Mouse (Mus musculus) midbrain, embryonic 16.5 days (tissue): ENCODE results near the gene Hacl1. TPM values are rescaled to one million over a fixed set of nuclear protein-coding genes. Genes with fewer than 3 reads are reported as not detected.

Source experiments
- ATAC-seq: fragments of 200-750 bp; cut with Nextera tagmentation; 2 replicates; pipeline ENCODE4 v1.8.0; 2017; ENCODE audit warnings: moderate TSS enrichment
- H3K27ac ChIP-seq: fragments of 300-500 bp; sonication (generic); 2 replicates; pipeline ENCODE4 v1.5.1; 2014; ENCODE audit warnings: mild to moderate bottlenecking, low read length, mixed read lengths
- H3K27me3 ChIP-seq: fragments of 300-500 bp; sonication (generic); 2 replicates; pipeline ENCODE4 v1.6.1; 2014; ENCODE audit warnings: low read depth, low read length, mixed read lengths; ENCODE audit not compliant: control insufficient read depth, insufficient read depth
- H3K36me3 ChIP-seq: fragments of 300-500 bp; sonication (generic); 2 replicates; pipeline ENCODE4 v1.6.1; 2014; ENCODE audit warnings: mild to moderate bottlenecking, low read length, moderate library complexity, mixed read lengths; ENCODE audit not compliant: control insufficient read depth, insufficient read depth
- H3K4me1 ChIP-seq: fragments of 300-500 bp; sonication (generic); 2 replicates; pipeline ENCODE4 v1.6.1; 2014; ENCODE audit warnings: mild to moderate bottlenecking, low read length, mixed read lengths; ENCODE audit not compliant: control insufficient read depth, insufficient read depth
- H3K4me2 ChIP-seq: fragments of 300-500 bp; sonication (generic); 2 replicates; pipeline ENCODE4 v1.6.1; 2014; ENCODE audit warnings: mild to moderate bottlenecking, low read length, mixed read lengths
- H3K4me3 ChIP-seq: fragments of 300-500 bp; sonication (generic); 2 replicates; pipeline ENCODE4 v1.5.1; 2014; ENCODE audit warnings: low read depth, mild to moderate bottlenecking, low read length, moderate library complexity, mixed read lengths
- H3K9ac ChIP-seq: fragments of 300-500 bp; sonication (generic); 2 replicates; pipeline ENCODE4 v1.6.1; 2014; ENCODE audit warnings: low read depth, low read length, mixed read lengths
- H3K9me3 ChIP-seq: fragments of 300-500 bp; sonication (generic); replicated peaks from 2 replicates; pipeline ENCODE4 v1.6.1; 2014; ENCODE audit warnings: mild to moderate bottlenecking, low read length, mixed read lengths; ENCODE audit not compliant: control insufficient read depth, poor library complexity, severe bottlenecking
- WGBS: fragments of 180-500 bp; shearing (Covaris S2); extraction: QIAGEN DNeasy Blood & Tissue Kit; methylation state at CpG from one replicate; pipeline ENCODE4 v1.1.7; 2014; 5-methylcytosine and 5-hydroxymethylcytosine counted together
- polyA plus RNA-seq: library from polyadenylated mRNA; unstranded; fragments of >200 nt; fragmentation: Nextera tagmentation; extraction: Ambion mirVana; gene quantifications from 2 replicates; pipeline ENCODE4 v1.2.1, GENCODE M21; 2015

Hacl1 gene
- polyA plus RNA-seq, 1 experiment from 2014 or later, result 10.6 TPM

GRCm38 (mm10) chr14:31656857-31657645 is 16.0 kb upstream of the Hacl1 start:
- no peaks in the 10 kb centered on the region for H3K27me3 ChIP-seq
- peaks cover 2% of the 10 kb centered on the region; the same call in 1 of the 2 replicates for H3K4me1 ChIP-seq
- 42% methylated on average over 5 of the region's 5 CpGs for WGBS
- no peak overlapping the region for H3K4me2 ChIP-seq
- H3K4me3 ChIP-seq, result no peak overlapping the region
- no peak overlapping the region for H3K27ac ChIP-seq
- no peak for ATAC-seq
- H3K36me3 ChIP-seq, result no peaks in the 10 kb centered on the region
- no peak overlapping the region for H3K9ac ChIP-seq
- H3K9me3 ChIP-seq, result no peaks in the 10 kb centered on the region

- H3K9me3 ChIP-seq, result no peaks in the 10 kb centered on the region
- 84% methylated on average over 7 of the region's 7 CpGs for WGBS
- H3K27me3 ChIP-seq, result no peaks in the 10 kb centered on the region
- H3K4me1 ChIP-seq, result 0 out of 2 replicates have a peak, but pooled peaks cover 2% of the 10 kb centered on the region
- no peak overlapping the region for H3K27ac ChIP-seq
- H3K9ac ChIP-seq, result no peak overlapping the region
- no peaks in the 10 kb centered on the region for H3K36me3 ChIP-seq
- ATAC-seq, result no peak
- no peak overlapping the region for H3K4me2 ChIP-seq
- H3K4me3 ChIP-seq, result no peak overlapping the region
Observed at GRCm38 (mm10) chr14:31656386-31656785, 15.3 kb upstream of the Hacl1 start.

- no peak for ATAC-seq
- Histone ChIP-seq H3K4me3 (no peak overlapping the region), H3K27me3 (no peaks in the 10 kb centered on the region), H3K36me3 (no peaks in the 10 kb centered on the region), H3K27ac (no peak overlapping the region), H3K9me3 (no peaks in the 10 kb centered on the region), H3K4me2 (no peak overlapping the region), H3K9ac (no peak overlapping the region), H3K4me1 (no peaks in the 10 kb centered on the region)
- WGBS, result 71% methylated on average over 14 of the region's 14 CpGs
Observed at GRCm38 (mm10) chr14:31655406-31655805, 14.3 kb upstream of the Hacl1 start.

- no peaks in the 10 kb centered on the region for H3K36me3 ChIP-seq
- H3K27me3 ChIP-seq, result no peaks in the 10 kb centered on the region
- H3K4me3 ChIP-seq, result no peak overlapping the region
- no peak overlapping the region for H3K9ac ChIP-seq
- no peaks in the 10 kb centered on the region for H3K4me1 ChIP-seq
- ATAC-seq, result no peak
- WGBS, result 84% methylated on average over 5 of the region's 5 CpGs
- H3K4me2 ChIP-seq, result no peak overlapping the region
- no peak overlapping the region for H3K27ac ChIP-seq
- H3K9me3 ChIP-seq, result no peaks in the 10 kb centered on the region
Observed at GRCm38 (mm10) chr14:31654816-31655215, 13.7 kb upstream of the Hacl1 start.

GRCm38 (mm10) chr14:31653101-31653875 is 12.2 kb upstream of the Hacl1 start:
- ATAC-seq, result no peak
- H3K4me3 ChIP-seq, result no peak overlapping the region
- H3K4me2 ChIP-seq, result no peak overlapping the region
- no peaks in the 10 kb centered on the region for H3K36me3 ChIP-seq
- H3K27ac ChIP-seq, result no peak overlapping the region
- 86% methylated on average over 14 of the region's 14 CpGs for WGBS
- H3K9ac ChIP-seq, result no peak overlapping the region
- no peaks in the 10 kb centered on the region for H3K27me3 ChIP-seq
- H3K9me3 ChIP-seq, result no peaks in the 10 kb centered on the region
- no peaks in the 10 kb centered on the region for H3K4me1 ChIP-seq

GRCm38 (mm10) chr14:31652624-31653023 is 11.5 kb upstream of the Hacl1 start:
- Histone ChIP-seq H3K4me1 (no peaks in the 10 kb centered on the region), H3K27me3 (no peaks in the 10 kb centered on the region), H3K36me3 (no peaks in the 10 kb centered on the region), H3K9ac (no peak overlapping the region), H3K27ac (no peak overlapping the region), H3K9me3 (no peaks in the 10 kb centered on the region), H3K4me3 (no peak overlapping the region), H3K4me2 (no peak overlapping the region)
- 92% methylated on average over 1 of the region's 1 CpGs for WGBS
- ATAC-seq, result no peak

GRCm38 (mm10) chr14:31652106-31652505 is 11.0 kb upstream of the Hacl1 start:
- 78% methylated on average over 5 of the region's 5 CpGs for WGBS
- no peak overlapping the region for H3K27ac ChIP-seq
- no peaks in the 10 kb centered on the region for H3K27me3 ChIP-seq

GRCm38 (mm10) chr14:31651206-31651605 is 10.1 kb upstream of the Hacl1 start:
- no peak for ATAC-seq
- H3K9me3 ChIP-seq, result no peaks in the 10 kb centered on the region
- H3K27ac ChIP-seq, result no peak overlapping the region
- no peak overlapping the region for H3K4me3 ChIP-seq
- 92% methylated on average over 7 of the region's 7 CpGs for WGBS
- no peaks in the 10 kb centered on the region for H3K36me3 ChIP-seq
- H3K4me2 ChIP-seq, result no peak overlapping the region
- no peaks in the 10 kb centered on the region for H3K4me1 ChIP-seq
- H3K9ac ChIP-seq, result no peak overlapping the region
- H3K27me3 ChIP-seq, result no peaks in the 10 kb centered on the region

More at GRCm38 (mm10) chr14:31652106-31652505, 11.0 kb upstream of the Hacl1 start:
- Histone ChIP-seq H3K4me2 (no peak overlapping the region), H3K4me1 (no peaks in the 10 kb centered on the region), H3K9me3 (no peaks in the 10 kb centered on the region), H3K4me3 (no peak overlapping the region), H3K36me3 (no peaks in the 10 kb centered on the region), H3K9ac (no peak overlapping the region)
- no peak for ATAC-seq

- Histone ChIP-seq H3K9ac (no peak overlapping the region), H3K27ac (no peak overlapping the region), H3K27me3 (no peaks in the 10 kb centered on the region), H3K4me3 (no peak overlapping the region), H3K4me1 (no peaks in the 10 kb centered on the region), H3K9me3 (no peaks in the 10 kb centered on the region), H3K4me2 (no peak overlapping the region), H3K36me3 (no peaks in the 10 kb centered on the region)
- ATAC-seq, result no peak
- WGBS, result 98% methylated on average over 3 of the region's 3 CpGs
Observed at GRCm38 (mm10) chr14:31650347-31650746, 9.3 kb upstream of the Hacl1 start.
